Mouse (Mus musculus): ENCODE results near the gene Galntl6.

- TF ChIP-seq CTCF (conservative IDR thresholded peaks at IDR 0.05; ENCODE audit: low read length) (no peak), POU5F1 (IDR thresholded peaks at IDR 0.05; ENCODE audit: borderline replicate concordance, low read length) (no peak)
Observed at GRCm38 (mm10) chr8:57805094-57805493, 1107.3 kb downstream of the Galntl6 start.

Data from E14TG2a.4 (cell line).